Comparison of ENCODE assay signal across 7 mouse cellular contexts in the genomic region with DNA sequence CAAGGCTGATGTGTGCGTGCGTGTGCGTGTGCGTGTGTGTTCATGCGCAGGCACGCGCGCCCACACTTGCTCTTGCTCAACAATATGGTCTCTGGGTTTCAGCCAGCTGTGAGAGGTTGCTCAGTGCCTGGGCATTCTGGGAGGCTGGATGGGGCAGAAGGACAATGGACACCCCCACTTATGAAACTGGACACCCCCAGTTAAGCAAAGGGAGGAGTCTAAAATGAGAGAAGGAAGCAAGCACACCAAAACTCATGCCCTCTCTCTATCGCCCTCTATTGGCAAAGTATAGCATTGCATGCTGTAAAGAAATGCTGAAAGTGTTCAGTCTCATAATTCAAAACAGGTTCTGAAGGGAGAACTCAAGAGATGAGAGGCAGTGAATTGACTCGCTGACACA. TPM values are rescaled to one million over a fixed set of nuclear protein-coding genes. Genes with fewer than 3 reads are reported as not detected.
DNase-seq lines count a peak whose midpoint lies in the region; ATAC-seq and TF ChIP-seq lines count a peak whose summit lies in the region.

No protein-coding gene starts in this region.

- H3K4me1 ChIP-seq in kidney, embryonic 16.5 days (ENCODE audit: insufficient read depth, low read length): peaks cover 6% of the 10 kb centered on the region; the same call in 1 of the 2 replicates
- peaks cover under 1% of the 10 kb centered on the region for H3K4me1 ChIP-seq in ES-Bruce4 (ENCODE audit: control insufficient read depth, insufficient read depth, low read length)

- DNase-seq in kidney, postnatal 36 days: peak; percentile 6 to 23
- DNase-seq in Patski (ENCODE audit: low read depth, low spot score): no peak
- peak; percentile 56 for DNase-seq in hindlimb bud, embryonic 11.5 days (ENCODE audit: extremely low spot score, low read depth, low spot score)
- no peak for DNase-seq in right cerebral cortex, postnatal 4 days
- DNase-seq in spleen, postnatal 4 days (ENCODE audit: low spot score in 2 of 2): no peak

- no peak overlapping the region for H3K27ac ChIP-seq in kidney, embryonic 16.5 days (ENCODE audit: low read length)
- no peak overlapping the region for H3K27ac ChIP-seq in ES-Bruce4 (ENCODE audit: insufficient read depth, low read length)

- H3K9me3 ChIP-seq in kidney, embryonic 16.5 days (ENCODE audit: low read length): no peaks in the 10 kb centered on the region
- no peaks in the 10 kb centered on the region for H3K9me3 ChIP-seq in ES-Bruce4 (replicated peaks; ENCODE audit: control insufficient read depth, insufficient read depth, low read length, poor library complexity, severe bottlenecking)

- TF ChIP-seq POLR2A in ES-Bruce4 (IDR thresholded peaks at IDR 0.05; ENCODE audit: insufficient read depth, low read length): no peak

- H3K27me3 ChIP-seq in kidney, embryonic 16.5 days (ENCODE audit: insufficient read depth, low read length): no peaks in the 10 kb centered on the region
- H3K27me3 ChIP-seq in ES-Bruce4 (ENCODE audit: control insufficient read depth, insufficient read depth, low read length, poor library complexity, severe bottlenecking) (no peaks in the 10 kb centered on the region), Patski (no peaks in the 10 kb centered on the region)

- no peak overlapping the region for H3K4me2 ChIP-seq in kidney, embryonic 16.5 days (replicated peaks; ENCODE audit: low read depth, low read length)

- in situ Hi-C loops in Patski (cut with MboI; ENCODE audit: low pct_unique_long_range_greater_than_20kb): loop anchor here (10.0 kb wide), 1 partner anchor 73 kb away; no protein-coding TSS in a partner anchor

- WGBS in kidney, embryonic 16.5 days: 78% methylated on average over 10 of the region's 10 CpGs

- TF ChIP-seq CTCF in ES-Bruce4 (IDR thresholded peaks at IDR 0.05; ENCODE audit: low read depth, low read length) (peak; percentile 3), Patski (IDR thresholded peaks at IDR 0.05) (peak; percentile 66)

- no peaks in the 10 kb centered on the region for H3K36me3 ChIP-seq in kidney, embryonic 16.5 days (ENCODE audit: insufficient read depth, low read length)
- H3K36me3 ChIP-seq in ES-Bruce4 (ENCODE audit: control insufficient read depth, insufficient read depth, low read length, poor library complexity, severe bottlenecking): no peaks in the 10 kb centered on the region

- H3K4me3 ChIP-seq in kidney, embryonic 16.5 days (ENCODE audit: low read length): no peak overlapping the region
- peak overlapping the region; percentile 5; the same call in 1 of the 2 replicates for H3K4me3 ChIP-seq in ES-Bruce4 (ENCODE audit: low read depth, low read length)

- H3K9ac ChIP-seq in kidney, embryonic 16.5 days (replicated peaks; ENCODE audit: low read length): no peak overlapping the region
- no peak overlapping the region for H3K9ac ChIP-seq in ES-Bruce4 (ENCODE audit: low read depth, poor library complexity, severe bottlenecking)

- POLR2A ChIA-PET in Patski (lab: Charles Lee): no interaction called here

- CTCF ChIA-PET in Patski (lab: Charles Lee): interaction anchor here (1.1 to 2.1 kb wide), 5 partner anchors 15 to 28 kb away, joined by 3 to 9 read pairs (median 4); no protein-coding TSS in a partner anchor

- no peak for ATAC-seq in kidney, embryonic 16.5 days (ENCODE audit: low FRiP score, low TSS enrichment)
- ATAC-seq in Patski: no peak

- TF ChIP-seq EP300 in ES-Bruce4 (IDR thresholded peaks at IDR 0.05; ENCODE audit: insufficient read depth, low read depth, low read length): no peak

RNA-seq across cellular contexts. Expression of gene Them7, which starts 35.9 kb away (rescaled TPM):
- 4.0 and 4.1 TPM in 2 replicates for polyA plus RNA-seq in kidney, embryonic 16.5 days (2015; fragmentation: Nextera tagmentation; extraction: Ambion mirVana)
- polyA plus RNA-seq in ES-Bruce4 (2011; ENCODE audit: insufficient read depth, insufficient read length, low read depth, missing spikeins) (not detected in 2 replicates), Patski (2021) (3.1 TPM)

Comparison
In these comparisons a context has a peak if more than half of its experiments do, and no peak if none do; other contexts are left out.
1. DNase-seq: peak in kidney, postnatal 36 days (2 of 2) and hindlimb bud, embryonic 11.5 days (single experiment); none in Patski (single experiment), right cerebral cortex, postnatal 4 days (single experiment) and spleen, postnatal 4 days (0 of 2).